Mouse (Mus musculus) CD4-positive, CD25-positive, alpha-beta regulatory T cell, adult 2 months (primary cell): ENCODE results near the gene Ace3.
A peak's percentile ranks its signal among the peaks of the same experiment; 100 is the strongest.
"Not testable (repeated sequence)": the region's sequence is repeated elsewhere in the genome, so short reads cannot be mapped to it uniquely, and the experiment has no call there.

ENCODE experiments used
- DNase-seq: peaks from one replicate; pipeline ENCODE4 v3.0.0-alpha.2; 2012; ENCODE audit warnings: low read depth, low spot score

The Ace3 gene

GRCm38 (mm10) chr11:105978232-105978631 is 16.2 kb upstream of the Ace3 start:
- no peak for DNase-seq

GRCm38 (mm10) chr11:105978634-105979033 is 15.8 kb upstream of the Ace3 start:
- DNase-seq: no peak

- no peak for DNase-seq
Measured at GRCm38 (mm10) chr11:105984452-105984851, 10.0 kb upstream of the Ace3 start.

- no peak for DNase-seq
Measured at GRCm38 (mm10) chr11:105987446-105987845, 7.0 kb upstream of the Ace3 start.

- DNase-seq: no peak
Measured at GRCm38 (mm10) chr11:105989446-105989845, 5.0 kb upstream of the Ace3 start.

- DNase-seq: no peak
Measured at GRCm38 (mm10) chr11:105990231-105990630, 4.2 kb upstream of the Ace3 start.

GRCm38 (mm10) chr11:106000062-106000461 is 5.6 kb downstream of the Ace3 start:
- DNase-seq: no peak

GRCm38 (mm10) chr11:106001718-106002117 is 7.2 kb downstream of the Ace3 start:
- peak; percentile 72 for DNase-seq

GRCm38 (mm10) chr11:106004576-106004975 is 10.1 kb downstream of the Ace3 start:
- DNase-seq: no peak

- DNase-seq: no peak
Measured at GRCm38 (mm10) chr11:106005970-106006369, 11.5 kb downstream of the Ace3 start.

GRCm38 (mm10) chr11:106007821-106008220 is 13.3 kb downstream of the Ace3 start, which contains the start of gene Kcnh6:
Gene Kcnh6 (plus strand): TSS chr11:106008124.
- peak; percentile 82 for DNase-seq

- no peak for DNase-seq
Measured at GRCm38 (mm10) chr11:106012711-106013110, 18.2 kb downstream of the Ace3 start.

- DNase-seq: no peak
Measured at GRCm38 (mm10) chr11:106013556-106014225, 19.2 kb downstream of the Ace3 start.

- no peak for DNase-seq
Measured at GRCm38 (mm10) chr11:106016440-106016839, 22.0 kb downstream of the Ace3 start.

GRCm38 (mm10) chr11:106020051-106020763 is 25.7 kb downstream of the Ace3 start:
- DNase-seq: peak; percentile 60

- DNase-seq: no peak
Measured at GRCm38 (mm10) chr11:106025774-106026173, 31.3 kb downstream of the Ace3 start.

GRCm38 (mm10) chr11:106026465-106027151 is 32.1 kb downstream of the Ace3 start:
- peak; percentile 89 for DNase-seq

- peak; percentile 58 for DNase-seq
Measured at GRCm38 (mm10) chr11:106027607-106028006, 33.1 kb downstream of the Ace3 start.

- not testable (repeated sequence) for DNase-seq
Measured at GRCm38 (mm10) chr11:106032074-106032473, 37.6 kb downstream of the Ace3 start.

GRCm38 (mm10) chr11:106033491-106033919 is 39.0 kb downstream of the Ace3 start:
- DNase-seq: peak; percentile 90

GRCm38 (mm10) chr11:106034986-106035385 is 40.5 kb downstream of the Ace3 start:
- no peak for DNase-seq
